Mouse (Mus musculus) midbrain, embryonic 11.5 days (tissue): ENCODE measurements around the gene Atp11a. TPM values are rescaled to one million over a fixed set of nuclear protein-coding genes. Genes with fewer than 3 reads are reported as not detected.
A peak's percentile ranks its signal among the peaks of the same experiment; 100 is the strongest.

Experiments
- ATAC-seq: fragments of 200-750 bp; cut with Nextera tagmentation; 2 replicates; pipeline ENCODE4 v1.8.0; 2017; ENCODE audit warnings: moderate TSS enrichment, moderate library complexity; ENCODE audit not compliant: low FRiP score
- DNase-seq: peaks from one replicate; pipeline ENCODE4 v3.0.0; 2015; ENCODE audit warnings: low spot score; ENCODE audit errors: missing footprints
- H3K27ac ChIP-seq: fragments of 300-500 bp; sonication (generic); 2 replicates; pipeline ENCODE4 v1.5.1; 2014; ENCODE audit warnings: low read depth, low read length
- H3K27me3 ChIP-seq: fragments of 300-500 bp; sonication (generic); 2 replicates; pipeline ENCODE4 v1.6.1; 2014; ENCODE audit warnings: mild to moderate bottlenecking, low read length, moderate library complexity, mixed read lengths; ENCODE audit not compliant: control insufficient read depth, insufficient read depth
- H3K36me3 ChIP-seq: fragments of 300-500 bp; sonication (generic); 2 replicates; pipeline ENCODE4 v1.6.1; 2014; ENCODE audit warnings: mild to moderate bottlenecking, low read length, moderate library complexity, mixed read lengths; ENCODE audit not compliant: control insufficient read depth, insufficient read depth
- H3K4me1 ChIP-seq: fragments of 300-500 bp; sonication (generic); 2 replicates; pipeline ENCODE4 v1.6.1; 2014; ENCODE audit warnings: low read length; ENCODE audit not compliant: control insufficient read depth, insufficient read depth
- H3K4me2 ChIP-seq: fragments of 300-500 bp; sonication (generic); 2 replicates; pipeline ENCODE4 v1.6.1; 2014; ENCODE audit warnings: mild to moderate bottlenecking, moderate library complexity
- H3K4me3 ChIP-seq: fragments of 300-500 bp; sonication (generic); 2 replicates; pipeline ENCODE4 v1.5.1; 2014; ENCODE audit warnings: low read depth, low read length
- H3K9ac ChIP-seq: fragments of 300-500 bp; sonication (generic); 2 replicates; pipeline ENCODE4 v1.6.1; 2014; ENCODE audit warnings: low read length
- H3K9me3 ChIP-seq: fragments of 300-500 bp; sonication (generic); 2 replicates; pipeline ENCODE4 v1.6.1; 2016; ENCODE audit warnings: low read length; ENCODE audit not compliant: control insufficient read depth
- WGBS: fragments of 180-500 bp; shearing (Covaris S2); extraction: QIAGEN DNeasy Blood & Tissue Kit; methylation state at CpG from one replicate; pipeline ENCODE4 v1.1.7; 2014; 5-methylcytosine and 5-hydroxymethylcytosine counted together
- polyA plus RNA-seq: library from polyadenylated mRNA; unstranded; fragments of >200 nt; fragmentation: Nextera tagmentation; extraction: Ambion mirVana; gene quantifications from 2 replicates; pipeline ENCODE4 v1.2.1, GENCODE M21; 2014

The Atp11a gene
- polyA plus RNA-seq, 1 experiment from 2014 or later, result 10.0 TPM

DNA sequence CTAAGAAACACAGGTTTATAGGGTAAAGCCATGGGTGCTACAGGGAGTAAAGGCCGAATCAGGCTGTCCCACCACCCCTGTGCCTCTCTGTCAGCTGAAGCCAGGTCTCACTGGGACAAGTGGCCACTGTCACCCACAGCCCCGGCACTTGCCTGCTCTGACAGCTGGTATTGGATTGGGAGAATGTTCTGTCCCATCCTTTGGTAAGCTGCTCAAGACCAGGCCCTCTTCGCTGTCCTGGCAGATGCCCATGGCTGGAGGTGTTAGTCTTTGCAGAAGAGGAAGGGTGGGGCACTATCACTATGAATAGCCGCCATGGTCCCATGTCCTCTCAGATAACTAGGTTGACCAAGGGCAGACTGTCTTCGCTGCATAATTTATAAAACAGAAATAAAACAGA is 76.8 kb downstream of the Atp11a start:
- H3K36me3 ChIP-seq, result peaks cover 6% of the 10 kb centered on the region
- 94% methylated on average over 5 of the region's 5 CpGs for WGBS
- no peak for ATAC-seq
- no peak overlapping the region for H3K9ac ChIP-seq
- H3K4me2 ChIP-seq, result no peak overlapping the region
- no peak overlapping the region for H3K27ac ChIP-seq
- no peaks in the 10 kb centered on the region for H3K27me3 ChIP-seq
- H3K4me3 ChIP-seq, result no peak overlapping the region
- peaks cover 15% of the 10 kb centered on the region for H3K4me1 ChIP-seq
- DNase-seq, result no peak
- no peaks in the 10 kb centered on the region for H3K9me3 ChIP-seq

GRCm38 (mm10) chr8:12840834-12841233 is 84.0 kb downstream of the Atp11a start:
- DNase-seq, result no peak
- ATAC-seq, result no peak
- Histone ChIP-seq H3K27me3 (no peaks in the 10 kb centered on the region), H3K4me3 (no peak overlapping the region), H3K36me3 (peaks cover 2% of the 10 kb centered on the region), H3K4me2 (no peak overlapping the region), H3K9me3 (no peaks in the 10 kb centered on the region), H3K9ac (no peak overlapping the region), H3K4me1 (no peaks in the 10 kb centered on the region), H3K27ac (no peak overlapping the region)
- WGBS, result 92% methylated on average over 7 of the region's 7 CpGs

DNA sequence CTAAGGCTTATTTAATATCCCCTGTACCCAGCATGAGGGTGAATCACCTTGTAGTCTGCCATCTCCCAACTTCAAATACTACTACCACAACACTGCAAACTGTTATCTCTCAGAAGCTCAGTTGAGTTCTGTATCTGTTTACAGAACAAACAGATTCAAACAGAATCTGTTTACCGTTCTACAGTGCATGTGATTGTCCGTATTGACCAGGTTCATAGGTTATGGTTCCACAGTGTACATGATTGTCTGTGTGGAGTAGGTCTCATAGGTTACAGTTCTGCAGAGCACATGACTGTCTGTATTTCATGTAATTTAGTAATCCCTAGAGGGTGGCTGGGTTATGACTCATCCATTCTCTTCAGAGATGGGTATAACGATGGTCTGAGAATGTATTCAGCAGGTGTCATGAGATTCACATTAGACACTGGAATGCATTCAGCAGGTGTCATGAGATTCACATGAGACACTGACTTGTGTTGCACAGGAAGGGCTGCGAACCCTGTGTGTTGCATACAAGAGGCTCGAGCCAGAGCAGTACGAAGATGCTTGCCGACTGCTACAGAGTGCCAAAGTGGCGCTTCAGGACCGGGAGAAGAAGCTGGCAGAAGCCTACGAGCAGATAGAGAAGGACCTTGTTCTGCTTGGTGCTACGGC is 85.7 kb downstream of the Atp11a start:
- Histone ChIP-seq H3K27me3 (no peaks in the 10 kb centered on the region), H3K27ac (no peak overlapping the region), H3K9ac (no peak overlapping the region), H3K9me3 (no peaks in the 10 kb centered on the region), H3K4me1 (no peaks in the 10 kb centered on the region), H3K4me3 (no peak overlapping the region), H3K4me2 (no peak overlapping the region), H3K36me3 (peaks cover 4% of the 10 kb centered on the region; the same call in 1 of the 2 replicates)
- WGBS, result 98% methylated on average over 11 of the region's 11 CpGs
- no peak for ATAC-seq
- peak; percentile 51 for DNase-seq

DNA sequence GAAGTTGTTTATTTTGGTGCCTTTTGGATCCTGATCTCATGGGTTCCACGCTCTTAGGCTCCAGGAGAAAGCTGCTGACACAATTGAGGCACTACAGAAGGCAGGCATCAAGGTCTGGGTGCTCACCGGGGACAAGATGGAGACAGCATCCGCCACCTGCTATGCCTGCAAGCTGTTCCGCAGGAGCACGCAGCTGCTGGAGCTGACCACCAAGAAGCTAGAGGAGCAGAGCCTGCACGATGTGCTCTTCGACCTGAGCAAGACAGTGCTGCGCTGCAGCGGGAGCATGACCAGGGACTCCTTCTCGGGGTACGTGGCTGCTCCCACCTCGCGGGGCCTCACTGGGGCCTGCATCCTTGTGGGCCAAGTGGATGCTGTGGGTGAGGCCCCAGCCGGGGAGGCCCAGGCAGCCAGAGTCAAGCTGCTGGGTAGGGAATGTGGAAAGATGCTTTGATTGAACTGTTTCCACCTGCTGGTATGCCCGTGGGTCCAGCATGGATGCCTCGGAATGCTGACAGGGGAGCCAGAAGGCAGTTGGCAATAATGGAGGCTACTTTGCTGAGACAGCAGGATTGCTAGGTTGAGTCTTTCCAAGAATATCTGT is 87.6 kb downstream of the Atp11a start:
- Histone ChIP-seq H3K36me3 (peaks cover 8% of the 10 kb centered on the region), H3K27me3 (no peaks in the 10 kb centered on the region), H3K4me2 (no peak overlapping the region), H3K9ac (no peak overlapping the region), H3K4me1 (no peaks in the 10 kb centered on the region), H3K9me3 (no peaks in the 10 kb centered on the region), H3K4me3 (no peak overlapping the region), H3K27ac (no peak overlapping the region)
- no peak for ATAC-seq
- WGBS, result 94% methylated on average over 16 of the region's 16 CpGs
- DNase-seq, result no peak

DNA sequence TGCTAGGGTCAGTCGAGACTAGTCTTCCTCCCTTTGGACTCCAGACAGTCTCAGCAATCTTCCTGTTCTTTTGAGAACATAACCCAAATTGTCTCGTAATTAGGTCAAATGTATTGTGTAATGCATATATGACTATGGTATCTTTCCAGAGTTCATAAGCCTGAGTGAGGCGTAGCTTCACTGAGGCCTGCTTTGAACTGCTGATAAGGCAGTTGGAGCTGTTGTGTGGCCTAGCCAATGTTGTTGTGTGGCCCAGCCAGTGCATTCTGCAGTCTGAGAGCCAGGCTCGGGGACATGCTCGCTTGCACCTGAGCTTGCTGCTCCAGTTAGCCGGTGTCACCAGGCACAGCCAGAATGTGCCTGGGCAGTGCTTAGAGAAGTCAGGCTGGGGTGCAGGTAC is 89.6 kb downstream of the Atp11a start:
- Histone ChIP-seq H3K4me1 (no peaks in the 10 kb centered on the region), H3K4me2 (no peak overlapping the region), H3K27ac (no peak overlapping the region), H3K9me3 (no peaks in the 10 kb centered on the region), H3K36me3 (peaks cover 8% of the 10 kb centered on the region), H3K9ac (no peak overlapping the region), H3K27me3 (no peaks in the 10 kb centered on the region), H3K4me3 (no peak overlapping the region)
- ATAC-seq (no peak), DNase-seq (peak; percentile 65)
- 90% methylated on average over 6 of the region's 6 CpGs for WGBS

DNA sequence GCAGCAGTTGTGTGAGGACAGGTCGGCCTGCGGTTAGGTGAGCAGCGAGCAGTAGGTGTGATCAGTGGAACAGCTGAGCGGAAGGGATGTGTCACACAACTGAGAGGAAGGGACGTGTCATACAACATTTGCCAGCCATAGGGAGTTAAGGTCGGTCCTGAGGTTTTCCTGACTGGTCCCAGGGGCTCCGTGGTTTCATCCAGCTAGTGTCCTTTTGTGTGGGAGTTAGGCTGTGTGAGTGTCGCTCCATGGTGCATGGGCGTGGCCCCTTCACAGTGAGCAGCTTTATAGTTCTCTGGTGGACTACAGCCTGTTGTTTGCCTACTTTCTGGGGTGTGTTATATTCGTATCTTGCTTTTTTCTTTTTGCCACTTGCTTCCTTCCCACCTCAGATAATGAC is 94.4 kb downstream of the Atp11a start:
- Histone ChIP-seq H3K4me3 (no peak overlapping the region), H3K36me3 (peaks cover 5% of the 10 kb centered on the region), H3K27me3 (no peaks in the 10 kb centered on the region), H3K4me2 (no peak overlapping the region), H3K9ac (no peak overlapping the region), H3K27ac (no peak overlapping the region), H3K9me3 (no peaks in the 10 kb centered on the region), H3K4me1 (no peaks in the 10 kb centered on the region)
- DNase-seq (no peak), ATAC-seq (no peak)
- 87% methylated on average over 10 of the region's 10 CpGs for WGBS

DNA sequence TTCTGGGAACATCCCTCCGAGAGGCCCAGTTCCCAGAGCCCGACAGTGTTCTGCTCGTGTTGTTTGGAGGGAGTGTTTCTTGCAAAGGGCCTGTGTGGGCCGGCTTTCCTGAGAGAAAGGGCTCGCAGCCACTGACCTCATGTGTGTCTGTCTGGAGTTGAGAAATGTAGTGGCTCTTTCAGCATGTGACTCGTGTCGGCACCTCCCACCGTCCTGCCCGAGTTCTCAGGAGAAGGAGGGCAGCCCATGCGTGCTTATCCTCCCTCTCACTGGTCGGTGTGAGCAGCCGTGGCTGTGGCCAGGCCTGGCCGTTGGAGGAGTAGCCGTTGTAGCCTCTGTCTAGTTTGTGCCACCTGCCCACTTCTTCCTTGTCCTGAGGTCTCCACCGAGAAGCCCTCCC is 99.2 kb downstream of the Atp11a start:
- Histone ChIP-seq H3K27ac (no peak overlapping the region), H3K9ac (no peak overlapping the region), H3K4me2 (no peak overlapping the region), H3K36me3 (no peaks in the 10 kb centered on the region), H3K4me3 (no peak overlapping the region), H3K27me3 (no peaks in the 10 kb centered on the region), H3K9me3 (no peaks in the 10 kb centered on the region), H3K4me1 (no peaks in the 10 kb centered on the region)
- ATAC-seq (no peak), DNase-seq (peak; percentile 21)
- WGBS, result 78% methylated on average over 15 of the region's 15 CpGs

DNA sequence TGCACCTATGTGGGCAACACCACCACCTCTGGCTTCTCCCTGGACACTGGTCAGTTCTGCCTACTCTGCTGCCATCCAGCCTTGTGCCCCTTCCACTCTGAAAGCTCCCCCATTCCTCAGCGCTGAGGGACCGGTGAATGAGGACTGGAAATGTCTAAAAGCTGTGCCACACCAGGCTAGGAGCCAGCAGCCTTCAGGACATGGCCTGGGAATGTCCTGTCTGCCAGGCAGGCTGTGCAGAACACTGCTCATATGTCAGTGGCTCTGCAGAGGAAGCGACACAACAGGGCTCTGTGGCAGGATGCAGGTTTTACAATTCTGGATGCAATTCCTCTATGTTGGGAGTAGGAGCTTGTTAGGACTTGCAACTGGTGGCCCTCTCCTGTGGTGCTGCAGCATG is 106.2 kb downstream of the Atp11a start:
- Histone ChIP-seq H3K27me3 (no peaks in the 10 kb centered on the region), H3K9me3 (no peaks in the 10 kb centered on the region), H3K4me2 (no peak overlapping the region), H3K27ac (no peak overlapping the region), H3K4me1 (no peaks in the 10 kb centered on the region), H3K9ac (no peak overlapping the region), H3K4me3 (no peak overlapping the region), H3K36me3 (0 out of 2 replicates have a peak, but pooled peaks cover 2% of the 10 kb centered on the region)
- 86% methylated on average over 3 of the region's 3 CpGs for WGBS
- ATAC-seq (no peak), DNase-seq (peak; percentile 56)

GRCm38 (mm10) chr8:12863608-12864007 is 106.8 kb downstream of the Atp11a start:
- no peak overlapping the region for H3K4me3 ChIP-seq
- 89% methylated on average over 14 of the region's 14 CpGs for WGBS
- no peak overlapping the region for H3K4me2 ChIP-seq
- no peaks in the 10 kb centered on the region for H3K9me3 ChIP-seq
- H3K27ac ChIP-seq, result no peak overlapping the region
- no peaks in the 10 kb centered on the region for H3K27me3 ChIP-seq
- DNase-seq, result no peak
- no peaks in the 10 kb centered on the region for H3K4me1 ChIP-seq
- no peak for ATAC-seq
- H3K9ac ChIP-seq, result no peak overlapping the region
- 0 out of 2 replicates have a peak, but pooled peaks cover 2% of the 10 kb centered on the region for H3K36me3 ChIP-seq
